Mouse (Mus musculus): ENCODE measurements around the gene Tfip11. TPM values are rescaled to one million over a fixed set of nuclear protein-coding genes. Genes with fewer than 3 reads are reported as not detected.

Gene Tfip11
- polyA plus RNA-seq, 1 experiment from 2014 or later, result 34.8 TPM

DNA sequence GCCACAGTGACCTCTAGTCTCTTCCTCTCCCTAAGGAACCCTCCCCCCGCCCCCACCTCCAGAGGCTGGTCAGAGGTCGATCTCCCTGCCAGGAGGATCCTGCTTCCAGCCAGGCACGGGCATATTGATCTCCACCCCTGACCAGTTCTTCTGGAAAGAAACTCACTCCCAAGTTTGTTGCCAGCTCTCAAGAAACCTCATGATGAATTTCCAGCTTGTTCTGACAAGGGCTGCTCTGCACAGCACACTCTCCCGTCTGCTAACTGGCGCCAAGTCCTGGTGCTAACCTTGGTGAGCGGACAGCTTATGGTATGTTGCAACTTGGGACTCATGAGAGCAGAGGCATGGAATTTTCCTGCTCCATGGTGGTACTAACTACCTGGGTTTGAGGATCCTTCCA is 52.6 kb downstream of the Tfip11 start:
- ATAC-seq (ENCODE audit: low FRiP score, low read depth), result no peak
- WGBS, result 76% methylated on average over 6 of the region's 6 CpGs
- Histone ChIP-seq H3K4me3 (no peak overlapping the region), H3K4me2 (replicated peaks) (no peak overlapping the region), H3K9ac (no peak overlapping the region), H3K27me3 (no peaks in the 10 kb centered on the region), H3K27ac (no peak overlapping the region), H3K4me1 (peaks cover 14% of the 10 kb centered on the region), H3K9me3 (no peaks in the 10 kb centered on the region), H3K36me3 (peaks cover 66% of the 10 kb centered on the region)

GRCm38 (mm10) chr5:112381154-112381553 is 55.0 kb downstream of the Tfip11 start:
- H3K36me3 ChIP-seq, result peaks cover 58% of the 10 kb centered on the region

DNA sequence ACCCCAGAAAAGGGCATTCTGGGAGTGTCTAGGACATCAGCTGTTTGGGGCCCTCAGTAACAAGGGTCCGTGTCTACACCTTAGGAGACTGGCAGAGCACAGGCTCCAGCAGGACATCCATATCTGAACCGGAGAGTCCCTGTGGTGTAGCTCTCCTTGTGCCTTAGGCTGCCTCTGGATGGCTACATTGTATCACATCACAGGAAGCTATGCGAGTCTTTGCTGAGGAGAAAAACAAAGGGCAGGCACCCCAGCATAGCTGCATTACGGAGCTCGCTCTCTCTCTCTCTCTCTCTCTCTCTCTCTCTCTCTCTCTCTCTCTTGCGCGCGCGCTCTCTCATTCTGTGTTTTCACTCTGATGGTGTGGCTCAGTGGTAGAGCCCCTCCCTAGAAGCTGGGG is 55.9 kb downstream of the Tfip11 start:
- Histone ChIP-seq H3K9me3 (no peaks in the 10 kb centered on the region), H3K4me1 (peaks cover 14% of the 10 kb centered on the region), H3K4me2 (replicated peaks) (no peak overlapping the region), H3K9ac (no peak overlapping the region), H3K4me3 (no peak overlapping the region), H3K36me3 (peaks cover 63% of the 10 kb centered on the region), H3K27me3 (no peaks in the 10 kb centered on the region), H3K27ac (no peak overlapping the region)
- WGBS, result 84% methylated on average over 9 of the region's 9 CpGs
- no peak for ATAC-seq (ENCODE audit: low FRiP score, low read depth)

More at GRCm38 (mm10) chr5:112381154-112381553, 55.0 kb downstream of the Tfip11 start:
- Histone ChIP-seq H3K4me1 (peaks cover 14% of the 10 kb centered on the region), H3K9ac (no peak overlapping the region; the same call in 1 of the 2 replicates), H3K9me3 (no peaks in the 10 kb centered on the region), H3K27me3 (no peaks in the 10 kb centered on the region), H3K27ac (no peak overlapping the region), H3K4me3 (no peak overlapping the region), H3K4me2 (replicated peaks) (no peak overlapping the region)
- WGBS, result 89% methylated on average over 11 of the region's 11 CpGs
- ATAC-seq (ENCODE audit: low FRiP score, low read depth), result no peak

DNA sequence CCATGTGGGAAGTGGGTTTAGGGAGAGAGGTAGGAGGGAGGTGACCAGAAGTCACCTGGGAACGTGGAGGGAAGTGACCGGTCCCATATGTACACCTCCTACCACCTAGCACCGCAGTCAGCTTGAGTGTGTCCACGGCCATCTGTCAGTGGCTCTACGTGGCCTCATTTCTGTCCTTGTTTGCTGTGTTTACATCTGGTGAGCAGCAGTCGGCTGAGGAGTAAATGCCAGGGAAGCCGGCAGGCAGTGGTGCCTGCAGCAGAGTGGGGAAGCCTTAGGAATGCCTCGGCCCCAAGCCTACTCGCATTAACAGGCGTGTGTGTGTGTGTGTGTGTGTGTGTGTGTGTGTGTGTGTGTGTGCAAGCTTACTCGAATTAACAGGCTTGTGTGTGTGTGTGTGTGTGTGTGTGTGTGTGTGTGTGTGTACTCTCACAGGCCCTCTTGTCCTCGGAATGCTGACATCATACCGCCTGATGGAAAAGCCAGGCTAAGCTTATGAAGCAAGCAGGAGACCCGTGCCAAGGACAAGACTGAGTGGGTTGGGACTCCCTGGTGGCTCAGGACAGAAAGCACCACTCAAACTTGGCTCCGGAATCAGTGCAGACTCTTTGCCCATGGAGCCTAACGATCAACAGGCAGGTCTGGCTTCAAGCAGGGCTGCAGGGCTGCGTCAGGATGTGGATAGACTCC is 56.6 kb downstream of the Tfip11 start:
- Histone ChIP-seq H3K9ac (no peak overlapping the region; the same call in 1 of the 2 replicates), H3K27ac (peak overlapping the region; percentile 55; the same call in 1 of the 2 replicates), H3K27me3 (no peaks in the 10 kb centered on the region), H3K4me1 (peaks cover 14% of the 10 kb centered on the region), H3K9me3 (no peaks in the 10 kb centered on the region), H3K4me2 (replicated peaks) (no peak overlapping the region), H3K4me3 (no peak overlapping the region), H3K36me3 (peaks cover 61% of the 10 kb centered on the region)
- ATAC-seq (ENCODE audit: low FRiP score, low read depth), result peak; percentile 80
- WGBS, result 46% methylated on average over 16 of the region's 17 CpGs

GRCm38 (mm10) chr5:112384805-112385472 is 58.8 kb downstream of the Tfip11 start:
- 92% methylated on average over 13 of the region's 13 CpGs for WGBS
- no peak overlapping the region for H3K27ac ChIP-seq
- no peaks in the 10 kb centered on the region for H3K27me3 ChIP-seq

GRCm38 (mm10) chr5:112385973-112386372 is 59.8 kb downstream of the Tfip11 start:
- H3K9ac ChIP-seq, result no peak overlapping the region
- H3K4me1 ChIP-seq, result peaks cover 18% of the 10 kb centered on the region
- peaks cover 42% of the 10 kb centered on the region for H3K36me3 ChIP-seq
- H3K4me2 ChIP-seq (replicated peaks), result no peak overlapping the region
- no peaks in the 10 kb centered on the region for H3K27me3 ChIP-seq
- no peak for ATAC-seq (ENCODE audit: low FRiP score, low read depth)
- no peak overlapping the region for H3K27ac ChIP-seq
- H3K9me3 ChIP-seq, result no peaks in the 10 kb centered on the region
- H3K4me3 ChIP-seq, result no peak overlapping the region
- 83% methylated on average over 2 of the region's 2 CpGs for WGBS

More at GRCm38 (mm10) chr5:112384805-112385472, 58.8 kb downstream of the Tfip11 start:
- H3K36me3 ChIP-seq, result peaks cover 43% of the 10 kb centered on the region
- ATAC-seq (ENCODE audit: low FRiP score, low read depth), result no peak
- H3K9ac ChIP-seq, result no peak overlapping the region
- H3K4me2 ChIP-seq (replicated peaks), result no peak overlapping the region
- H3K4me3 ChIP-seq, result no peak overlapping the region
- H3K9me3 ChIP-seq, result no peaks in the 10 kb centered on the region
- H3K4me1 ChIP-seq, result peaks cover 18% of the 10 kb centered on the region

Other genes starting within 250 kb of the Tfip11 start
- 0.98 and 1.1 TPM in 2 replicates for gene Cryba4, start 73.8 kb upstream of the Tfip11 start, polyA plus RNA-seq (2015; fragmentation: Nextera tagmentation; extraction: Ambion mirVana)
- 0.96 and 1.5 TPM in 2 replicates for gene Crybb1, start 70.5 kb upstream of the Tfip11 start, polyA plus RNA-seq (2015; fragmentation: Nextera tagmentation; extraction: Ambion mirVana)
- gene Tpst2, start 49.7 kb upstream of the Tfip11 start, polyA plus RNA-seq (2015; fragmentation: Nextera tagmentation; extraction: Ambion mirVana), result 42.3 and 42.5 TPM in 2 replicates
- 47.8 and 51.5 TPM in 2 replicates for gene Srrd, start 16.7 kb downstream of the Tfip11 start, polyA plus RNA-seq (2015; fragmentation: Nextera tagmentation; extraction: Ambion mirVana)
- gene Hps4, start 16.7 kb downstream of the Tfip11 start, polyA plus RNA-seq (2015; fragmentation: Nextera tagmentation; extraction: Ambion mirVana), result 42.5 and 43.6 TPM in 2 replicates
- 0.18 and 0.24 TPM in 2 replicates for gene Gm6583, start 29.7 kb downstream of the Tfip11 start, polyA plus RNA-seq (2015; fragmentation: Nextera tagmentation; extraction: Ambion mirVana)
- gene Asphd2, start 68.5 kb downstream of the Tfip11 start, polyA plus RNA-seq (2015; fragmentation: Nextera tagmentation; extraction: Ambion mirVana), result 19.1 and 23.7 TPM in 2 replicates
- gene Gm6588, start 123.1 kb downstream of the Tfip11 start, polyA plus RNA-seq (2015; fragmentation: Nextera tagmentation; extraction: Ambion mirVana), result 0.08 TPM in 1 of 2 replicates, not detected in the other

Data from limb, embryonic 13.5 days (tissue).